Mouse (Mus musculus) kidney, adult 11 months (tissue): ENCODE results near the gene Skp1a.
"Not testable (repeated sequence)": the region's sequence is repeated elsewhere in the genome, so short reads cannot be mapped to it uniquely, and the experiment has no call there.

ENCODE experiments used
- DNase-seq: peaks from one replicate; pipeline ENCODE4 v3.0.0; 2022

The Skp1a gene

GRCm38 (mm10) chr11:52231606-52232541, at the start of gene Skp1a:
TSS of gene Skp1a (plus strand) at chr11:52231995.
- peak; percentile 86 for DNase-seq

DNA sequence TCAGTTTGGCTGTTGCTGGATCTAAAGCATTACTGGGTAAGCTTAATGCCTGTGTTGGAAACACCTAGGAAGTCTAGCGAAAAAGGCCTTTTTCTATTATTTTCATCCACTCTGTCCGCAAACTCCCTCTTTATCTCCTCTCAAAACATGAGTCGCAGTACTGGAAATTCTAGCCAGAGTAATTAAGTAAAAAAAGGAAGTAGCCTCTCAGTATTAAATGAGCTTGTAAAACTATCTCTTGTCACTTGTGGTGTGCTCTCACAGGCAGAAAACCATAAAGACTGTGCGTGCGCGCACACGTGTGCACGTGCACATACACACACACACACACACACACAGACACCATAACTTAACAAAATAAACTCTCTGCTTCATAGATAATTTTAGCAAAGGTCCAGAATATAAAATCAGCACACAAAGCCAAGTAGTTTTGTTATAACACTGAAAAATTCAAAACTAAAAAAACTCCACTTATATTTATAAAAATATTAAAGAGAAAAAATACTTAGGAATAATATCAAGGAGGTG, 35.2 kb upstream of the Skp1a start:
- DNase-seq: not testable (repeated sequence)

DNA sequence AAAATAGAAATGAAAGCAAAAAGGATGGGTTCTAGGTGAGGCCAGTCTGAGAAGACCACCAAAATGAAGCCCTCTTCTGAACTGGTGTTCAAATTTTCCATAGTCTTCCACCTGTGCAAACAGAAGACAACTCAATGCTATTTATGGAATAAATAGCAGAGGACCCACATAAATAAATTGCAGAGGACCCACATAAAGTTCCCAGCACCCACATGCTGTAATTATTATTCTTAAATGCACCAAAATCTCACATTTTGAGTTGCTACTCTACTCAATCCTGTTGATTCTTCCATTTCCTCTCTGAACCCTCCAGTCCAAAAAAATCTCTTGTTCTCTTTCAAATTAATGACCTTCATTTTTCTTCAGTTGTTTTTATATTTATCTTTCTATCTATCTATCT, 17.9 kb upstream of the Skp1a start, which contains the start of gene Olfr1371:
Gene Olfr1371 (minus strand): TSS at position 101 of the 400 bp plus-strand sequence.
- no peak for DNase-seq

- DNase-seq: peak; percentile 37
Observed at GRCm38 (mm10) chr11:52220282-52220681, 11.5 kb upstream of the Skp1a start.

DNA sequence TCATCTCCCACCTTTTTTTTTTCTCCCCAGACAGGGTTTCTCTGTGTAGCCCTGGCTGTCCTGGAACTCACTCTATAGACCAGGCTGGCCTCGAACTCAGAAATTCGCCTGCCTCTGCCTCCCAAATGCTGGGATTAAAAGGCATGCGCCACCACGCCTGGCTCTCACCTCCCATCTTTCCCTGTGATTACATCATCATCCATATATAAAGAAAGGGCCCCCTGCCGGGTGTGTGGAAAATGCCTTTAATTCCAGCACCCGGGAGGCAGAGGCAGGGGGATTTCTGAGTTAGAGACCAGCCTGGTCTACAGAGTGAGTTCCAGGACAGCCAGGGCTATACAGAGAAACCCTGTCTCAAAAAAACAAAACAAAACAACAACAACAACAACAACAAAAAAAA, 9.9 kb upstream of the Skp1a start:
- not testable (repeated sequence) for DNase-seq

DNA sequence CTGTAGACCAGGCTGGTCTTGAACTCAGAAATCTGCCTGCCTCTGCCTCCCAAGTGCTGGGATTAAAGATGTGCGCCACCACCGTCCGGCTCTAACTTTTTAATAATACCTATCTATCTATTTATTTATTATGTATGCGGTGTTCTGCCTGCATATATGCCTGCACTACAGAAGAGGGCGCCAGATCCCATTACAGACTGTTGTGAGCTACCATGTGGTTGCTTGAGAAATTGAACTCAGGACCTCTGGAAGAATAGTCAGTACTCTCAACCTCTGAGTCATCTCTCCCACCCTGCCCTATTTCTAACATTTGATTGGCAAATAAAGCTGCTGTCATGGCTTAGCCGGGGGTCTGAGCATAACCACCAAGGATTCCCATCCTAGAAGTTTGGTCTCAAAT, 8.9 kb upstream of the Skp1a start:
- no peak for DNase-seq

DNA sequence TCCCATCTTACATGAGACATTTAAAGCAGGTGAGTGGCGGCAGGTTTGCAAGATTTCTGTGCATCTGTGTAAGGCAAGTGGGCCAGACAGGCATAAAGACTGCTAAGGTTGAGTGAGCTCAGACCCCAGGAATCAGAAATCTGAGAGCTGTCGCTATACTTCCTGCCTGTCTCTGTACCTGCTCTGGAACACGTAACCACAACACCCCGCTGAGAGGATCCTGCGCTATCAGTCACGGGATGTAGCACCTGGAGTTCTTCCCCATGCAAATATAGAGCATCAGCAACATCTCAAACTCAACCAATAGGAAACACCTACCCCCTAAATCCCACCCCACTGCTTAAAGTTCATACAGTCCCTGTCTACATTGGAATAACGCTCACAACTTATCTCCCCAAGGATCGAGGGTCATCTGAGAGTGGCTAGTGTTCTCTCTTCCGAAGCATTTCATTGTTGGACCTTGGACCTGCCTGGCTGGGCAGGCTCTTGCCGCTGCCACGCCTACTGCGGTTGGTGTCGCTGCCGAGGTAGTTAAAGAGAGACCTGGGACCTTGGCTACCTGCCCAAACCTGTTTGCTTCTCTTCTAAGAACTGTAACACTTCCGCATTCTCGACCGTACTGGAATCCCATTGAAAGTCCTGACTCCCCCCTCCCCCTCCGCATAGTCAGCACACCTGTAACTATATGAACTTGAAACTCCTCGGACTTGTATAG, 7.7 kb upstream of the Skp1a start:
- peak; percentile 98 for DNase-seq

DNA sequence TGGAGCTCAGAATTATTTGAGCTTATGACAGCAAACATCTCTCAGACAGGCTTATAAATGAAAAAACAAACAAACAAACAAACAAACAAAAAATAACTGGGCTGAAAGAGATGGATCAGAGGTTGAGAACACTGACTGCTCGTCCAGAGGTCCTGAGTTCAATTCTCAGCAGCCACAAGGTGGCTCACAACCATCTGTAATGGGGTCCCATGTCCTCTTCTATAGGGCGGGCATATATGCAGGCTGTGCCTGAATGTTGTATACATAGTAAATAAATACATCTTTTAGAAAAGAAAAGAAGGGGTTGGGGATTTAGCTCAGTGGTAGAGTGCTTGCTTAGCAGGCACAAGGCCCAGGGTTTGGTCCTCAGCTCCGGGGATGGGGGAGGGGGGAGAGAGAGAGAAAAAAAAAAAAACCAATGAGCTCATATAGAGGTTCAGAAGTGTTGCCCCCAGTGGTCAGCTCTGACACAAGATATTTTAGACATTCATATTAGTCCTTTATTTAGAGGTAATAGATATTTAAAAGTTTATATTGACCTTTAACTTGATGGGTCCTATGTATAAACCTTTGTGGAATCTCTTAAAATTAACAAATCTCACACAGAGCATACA, 5.7 kb upstream of the Skp1a start:
- DNase-seq: no peak

GRCm38 (mm10) chr11:52227053-52227452, 4.7 kb upstream of the Skp1a start:
- DNase-seq: no peak

GRCm38 (mm10) chr11:52227466-52228226, 4.1 kb upstream of the Skp1a start:
- DNase-seq: no peak

DNA sequence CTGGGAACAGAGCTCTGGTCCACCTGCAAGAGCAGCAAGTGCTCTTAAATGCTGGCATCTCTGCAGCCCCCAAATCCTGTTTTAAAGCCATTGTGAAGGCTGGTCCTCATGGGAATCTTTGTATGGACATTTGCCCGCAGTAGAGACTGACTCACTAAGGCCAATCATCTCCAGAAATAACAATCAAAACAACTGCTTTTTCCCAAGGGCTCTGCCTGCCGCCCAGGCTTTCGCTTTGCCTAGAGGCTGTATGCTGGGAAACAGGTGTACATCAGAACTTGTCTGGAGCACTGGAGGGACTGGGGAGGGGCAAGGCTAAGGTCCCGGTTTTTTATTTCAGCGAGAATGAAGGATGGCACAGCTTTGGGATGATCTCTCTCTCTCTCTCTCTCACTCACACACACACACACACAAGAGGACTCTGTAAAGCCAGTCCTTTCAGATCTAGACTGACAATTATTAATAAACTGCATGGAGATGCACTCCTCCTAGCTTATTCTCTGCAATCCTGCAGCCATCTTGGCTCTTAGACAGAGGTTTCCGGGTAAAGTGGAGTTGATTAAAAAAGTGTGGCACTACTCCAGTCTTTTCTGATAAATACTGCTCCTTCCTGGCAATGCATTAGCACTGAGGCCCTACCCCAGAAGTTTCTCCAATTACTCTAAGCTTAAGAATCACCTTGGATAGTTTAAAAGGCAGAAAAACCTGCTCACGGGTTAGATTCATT, 2.9 kb upstream of the Skp1a start:
- no peak for DNase-seq

- no peak for DNase-seq
Observed at GRCm38 (mm10) chr11:52230694-52231093, 1.1 kb upstream of the Skp1a start.

DNA sequence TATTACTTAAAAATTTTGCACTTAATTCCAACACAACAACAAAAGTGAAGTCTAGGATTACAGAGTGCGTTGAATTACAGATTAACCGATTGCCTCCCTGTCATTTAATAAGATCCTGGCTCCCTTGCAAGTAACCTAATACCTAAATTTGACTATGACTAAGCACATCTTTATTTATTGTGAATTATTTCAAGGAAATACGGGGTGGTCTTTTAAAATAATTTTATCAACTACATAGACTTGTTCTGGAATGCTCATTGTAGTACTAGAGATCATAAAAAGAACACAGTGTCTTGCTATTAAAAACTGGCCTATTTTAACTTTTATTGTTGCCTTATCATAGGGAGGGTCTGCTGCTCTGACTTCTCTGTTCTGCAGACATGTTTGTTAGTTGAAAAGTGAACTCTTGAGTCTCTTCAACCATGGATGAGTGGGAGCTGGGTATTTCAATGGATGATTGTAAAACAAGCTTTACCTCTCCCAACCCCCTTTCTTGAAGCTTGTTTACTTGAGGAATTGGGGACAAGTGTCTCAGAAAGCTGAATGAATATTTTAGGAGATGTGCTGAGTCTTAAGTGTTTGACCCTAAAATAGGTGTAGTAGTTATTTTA, 1.4 kb downstream of the Skp1a start:
- no peak for DNase-seq

DNA sequence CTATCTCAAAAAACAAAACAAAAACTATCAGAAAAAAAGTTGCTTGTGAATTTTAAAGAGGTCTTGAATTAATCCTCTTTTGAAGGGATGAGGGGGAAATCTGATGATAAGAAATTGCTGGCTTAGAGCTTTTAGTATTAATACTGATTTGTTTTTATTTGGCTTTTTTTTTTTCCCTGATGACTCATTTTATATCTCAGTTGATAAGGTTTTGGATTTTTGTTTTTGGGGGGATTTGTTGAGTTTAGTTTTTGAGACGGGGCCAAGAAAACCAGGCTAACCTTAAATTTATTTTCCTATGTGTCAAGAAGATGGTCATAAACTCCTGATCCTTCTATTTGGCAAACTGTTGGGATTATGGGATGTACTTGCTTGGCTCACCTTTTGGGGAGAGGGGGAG, 2.1 kb downstream of the Skp1a start:
- DNase-seq: no peak

GRCm38 (mm10) chr11:52234509-52234908, 2.7 kb downstream of the Skp1a start:
- no peak for DNase-seq

DNA sequence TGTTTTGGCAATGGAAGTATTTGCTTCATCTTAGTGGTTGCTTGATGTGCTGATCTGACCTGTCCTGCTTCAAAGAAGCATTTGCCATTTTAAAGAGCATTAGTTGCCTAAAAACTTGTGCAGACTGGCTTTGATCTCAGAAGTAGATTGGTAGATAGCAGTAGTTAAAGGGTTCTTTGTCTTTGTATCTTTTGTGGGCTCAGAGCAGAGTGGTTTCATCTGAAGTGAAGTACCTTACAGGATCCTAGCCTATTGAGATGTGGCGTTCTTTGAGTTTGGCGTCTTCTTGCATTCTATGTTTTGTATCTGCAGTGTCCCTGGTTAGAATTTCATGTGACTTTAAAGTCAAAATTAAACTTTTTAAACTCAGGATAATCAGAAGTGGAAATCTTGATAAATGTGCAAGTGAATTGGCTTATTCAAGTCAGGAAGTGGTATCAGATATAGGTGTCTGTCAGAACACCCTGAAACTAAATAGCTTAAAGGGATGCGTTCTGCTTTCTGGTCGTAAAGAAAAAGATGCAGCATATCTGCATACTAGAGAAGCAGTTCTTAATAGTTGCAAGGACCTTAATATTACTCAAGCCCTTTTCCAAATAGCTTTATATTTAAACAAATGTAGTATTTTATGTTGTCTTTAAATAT, 9.2 kb downstream of the Skp1a start:
- no peak for DNase-seq

- DNase-seq: peak; percentile 80
Observed at GRCm38 (mm10) chr11:52249452-52249851, 17.7 kb downstream of the Skp1a start.

DNA sequence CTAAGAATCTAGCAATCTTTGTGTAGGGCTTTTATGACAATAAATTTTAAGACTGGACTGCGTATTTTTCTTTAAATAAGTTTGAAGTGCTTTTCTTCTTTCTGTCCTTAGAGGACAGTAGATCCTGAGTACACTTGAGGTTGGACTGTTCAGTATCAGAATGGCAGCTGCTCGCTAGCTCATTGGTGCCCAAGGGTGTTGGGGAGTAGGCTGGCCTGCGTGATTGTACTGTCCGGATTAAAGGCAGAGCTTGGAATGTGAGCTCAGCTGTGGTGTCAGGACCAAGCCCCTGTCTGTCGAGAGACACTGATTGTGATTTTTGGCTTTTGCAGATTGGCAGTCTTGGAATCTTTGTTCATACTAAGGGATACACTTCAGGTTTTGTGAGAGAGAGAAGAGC, 20.0 kb downstream of the Skp1a start:
- DNase-seq: no peak

DNA sequence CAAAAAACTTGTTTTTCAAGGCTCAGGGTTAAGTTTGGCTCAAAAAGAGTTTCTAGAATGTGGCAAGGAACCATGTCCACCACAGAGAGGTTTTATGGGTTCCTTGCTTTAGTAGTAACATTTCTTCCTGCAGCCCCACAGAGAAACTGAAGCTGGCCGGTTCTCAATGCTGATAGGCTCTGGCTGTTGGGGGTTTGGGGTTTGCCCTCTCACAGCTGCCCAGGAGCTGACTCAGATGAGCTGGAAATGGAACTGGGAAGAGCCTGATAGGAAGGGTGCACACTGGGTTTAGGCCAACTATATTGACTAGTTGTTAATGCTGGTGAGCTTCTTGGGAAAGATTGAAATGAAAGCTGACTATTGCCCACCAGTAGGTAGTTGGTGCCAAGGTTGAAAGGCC, 20.9 kb downstream of the Skp1a start:
- no peak for DNase-seq

DNA sequence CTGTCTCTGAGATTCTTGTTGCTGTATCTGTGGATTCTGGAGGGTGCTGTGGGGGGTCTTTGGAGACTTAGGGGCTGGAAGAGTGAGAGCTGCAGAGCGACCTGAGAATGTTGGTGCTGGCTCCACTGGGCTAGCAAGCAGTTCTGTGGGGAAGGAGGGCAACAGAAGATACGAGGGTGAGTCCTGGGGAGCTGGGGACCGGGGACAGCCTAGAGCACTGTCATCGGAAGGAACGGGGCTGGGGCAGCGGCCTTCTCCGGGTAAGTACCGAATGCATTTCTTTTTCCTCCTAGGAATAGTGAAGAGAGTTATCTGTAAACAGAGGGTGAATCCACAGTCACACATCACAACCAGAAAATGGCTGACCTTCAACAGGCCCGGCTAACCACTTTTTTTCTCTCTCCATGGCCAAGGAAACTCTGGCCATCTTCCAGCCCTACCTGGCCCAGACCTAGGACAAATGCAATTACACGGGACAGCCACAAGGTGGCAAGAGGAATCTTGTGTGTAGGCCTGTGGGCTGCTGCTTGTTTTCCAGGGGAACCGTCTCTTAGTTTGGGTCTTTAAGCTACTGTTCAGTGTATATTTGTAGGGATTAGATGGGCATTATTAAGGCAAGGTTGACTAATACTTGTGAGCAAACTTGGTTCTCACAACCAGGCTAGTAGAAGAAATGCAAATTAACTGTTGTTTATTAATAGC, 22.0 kb downstream of the Skp1a start:
- DNase-seq: peak; percentile 86
